Mouse (Mus musculus): Measurements from ENCODE around the gene Gm5155.

DNA sequence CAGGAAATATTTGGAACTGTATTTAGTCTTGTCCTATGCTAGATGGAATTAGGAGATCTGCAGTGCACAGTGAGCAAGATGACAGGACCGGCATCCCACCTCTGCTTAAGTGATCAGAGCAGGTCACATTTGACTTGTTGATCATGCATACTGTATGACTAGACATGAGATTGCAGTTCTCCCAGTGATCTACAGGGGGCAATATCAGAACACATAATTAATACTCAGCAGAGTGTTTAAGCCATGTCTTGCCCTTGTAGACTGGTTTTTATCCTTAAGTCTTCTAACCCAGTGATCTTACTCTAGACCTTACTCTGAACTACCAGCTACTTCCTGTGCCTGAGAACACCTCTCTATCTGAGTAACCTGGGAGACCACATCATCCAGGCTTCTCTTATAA, 791 bp upstream of the Gm5155 start:
- no peak for TF ChIP-seq CTCF (IDR thresholded peaks at IDR 0.05; ENCODE audit: insufficient read depth, low read depth, low read length)
- TF ChIP-seq POLR2A (IDR thresholded peaks at IDR 0.05; ENCODE audit: insufficient read depth, low read depth, low read length) = no peak
